Mouse (Mus musculus) kidney, postnatal 25 days (tissue): ENCODE data around the gene Rasgrp4.

Experiments
- DNase-seq, 2 experiments: peaks; one replicate each; pipeline ENCODE4 v3.0.0; 2021; ENCODE audit warnings: mixed read lengths in 2 of 2

Rasgrp4 gene

GRCm38 (mm10) chr7:29148771-29149170, 14.1 kb downstream of the Rasgrp4 start:
- peak; percentile 38 to 73 for DNase-seq

GRCm38 (mm10) chr7:29151486-29151885, 16.8 kb downstream of the Rasgrp4 start:
- no peak for DNase-seq

- DNase-seq: no peak
Measured at GRCm38 (mm10) chr7:29154018-29154720, 19.5 kb downstream of the Rasgrp4 start.

DNA sequence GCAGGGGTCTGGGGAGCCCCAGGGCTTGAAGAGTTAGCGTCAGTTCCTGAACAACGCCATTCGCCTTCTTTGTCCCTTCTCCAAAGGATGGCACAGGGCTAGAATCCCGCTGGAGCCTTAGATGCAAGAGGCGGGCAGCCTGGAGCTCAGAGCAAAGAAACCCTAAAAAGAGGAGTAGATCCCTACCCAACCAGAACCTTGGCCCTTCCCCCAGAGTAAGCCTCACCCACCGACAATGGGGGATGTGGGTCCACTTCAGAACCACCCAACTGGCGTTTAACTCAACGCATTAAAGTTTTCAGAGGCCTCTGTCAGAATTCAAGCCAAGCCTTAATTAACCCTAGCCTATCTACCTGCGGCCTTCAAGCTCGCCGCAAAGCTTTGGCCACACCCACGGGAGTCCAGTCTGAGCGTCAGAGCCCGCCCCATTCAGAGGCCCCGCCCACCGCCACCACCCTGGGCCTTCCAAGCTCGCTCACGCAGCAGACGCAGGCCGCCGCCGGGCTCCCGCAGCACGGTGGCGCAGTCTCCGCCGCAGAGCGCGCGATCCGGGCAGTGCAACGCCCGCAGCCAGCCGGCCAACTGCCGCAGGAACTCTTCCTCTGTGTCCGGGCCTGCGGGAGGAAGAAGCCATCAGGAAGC, 20.7 kb downstream of the Rasgrp4 start:
- peak; percentile 94 to 96 for DNase-seq

- peak; percentile 91 to 95 for DNase-seq
Measured at GRCm38 (mm10) chr7:29155838-29156782, 21.5 kb downstream of the Rasgrp4 start, which contains the start of gene Fam98c. Fam98c (minus strand) TSS chr7:29156234.

DNA sequence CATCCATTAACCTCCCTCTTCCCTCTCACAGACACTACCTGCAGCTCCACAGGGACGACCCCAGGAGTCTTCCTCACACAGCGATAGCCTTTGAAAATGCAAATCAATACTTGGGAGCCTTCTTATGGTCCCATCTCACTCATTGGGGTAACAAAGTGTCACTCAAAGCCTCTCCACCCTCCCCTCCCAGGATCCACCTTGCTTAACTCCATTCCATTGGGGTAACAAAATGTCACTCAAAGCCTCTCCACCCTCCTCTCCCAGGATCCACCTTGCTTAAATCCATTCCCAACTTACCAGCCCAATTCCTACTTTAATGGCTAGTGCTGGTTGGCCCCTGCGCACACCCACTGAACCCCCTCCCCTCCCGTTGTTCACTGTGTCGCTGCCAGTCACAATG, 23.6 kb downstream of the Rasgrp4 start:
- DNase-seq: no peak

DNA sequence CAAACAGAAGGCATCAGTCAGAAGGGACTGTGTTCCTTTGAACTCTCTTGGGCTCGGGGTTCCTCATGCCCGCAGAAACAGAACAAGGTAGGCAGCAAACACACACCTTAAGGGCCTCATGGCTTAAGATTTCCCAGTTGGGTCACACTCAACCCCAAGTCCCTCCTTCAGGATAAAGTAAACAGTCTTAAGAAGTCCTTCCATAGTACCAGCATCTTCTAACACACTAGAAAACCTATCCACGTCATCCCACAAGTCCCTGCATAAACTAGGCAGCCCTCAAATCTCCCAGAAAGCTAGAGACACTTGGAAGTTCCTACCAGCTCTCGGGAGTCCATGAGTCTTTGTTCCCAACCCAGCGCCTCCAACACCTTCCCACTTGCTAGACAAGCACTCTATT, 27.6 kb downstream of the Rasgrp4 start:
- DNase-seq: no peak

DNA sequence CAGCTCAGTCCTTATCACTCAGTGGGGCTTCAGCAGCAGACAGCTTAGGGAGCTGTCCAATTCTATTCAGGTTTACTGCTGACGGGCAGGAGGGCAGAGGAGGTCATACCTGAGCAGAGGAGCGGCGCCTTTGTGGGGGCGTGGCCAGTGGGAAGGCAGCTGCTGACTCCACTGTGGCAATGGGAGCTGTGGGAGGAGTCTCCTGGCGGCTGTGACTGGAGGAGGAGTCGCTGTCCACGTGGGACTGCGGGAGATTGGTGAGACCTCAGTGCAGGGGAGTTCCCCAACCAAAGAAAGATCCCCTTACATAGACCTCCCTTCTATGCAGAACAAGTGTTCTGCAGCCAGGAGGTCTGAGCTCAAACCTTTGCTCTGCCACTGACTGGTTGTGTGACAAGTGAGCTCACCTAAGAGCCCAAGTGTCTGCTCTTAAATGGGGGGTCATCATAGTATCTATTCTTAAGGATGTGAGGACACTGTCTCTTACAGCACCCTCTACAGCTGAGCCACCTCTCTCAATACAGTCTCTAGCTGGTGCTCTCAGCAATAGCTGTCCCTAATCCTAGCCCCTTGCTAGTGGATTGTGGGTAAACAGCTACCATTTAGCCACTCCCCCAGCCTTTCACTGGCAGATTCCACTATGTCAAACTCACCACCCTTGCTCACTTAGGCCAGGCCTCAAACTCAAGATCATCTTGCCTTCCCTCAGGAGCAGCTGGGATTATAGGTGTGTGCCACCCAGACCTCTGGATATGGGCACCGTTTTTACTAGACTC, 28.3 kb downstream of the Rasgrp4 start:
- peak; percentile 81 to 91 for DNase-seq

GRCm38 (mm10) chr7:29167656-29168055, 33.0 kb downstream of the Rasgrp4 start:
- DNase-seq: no peak

DNA sequence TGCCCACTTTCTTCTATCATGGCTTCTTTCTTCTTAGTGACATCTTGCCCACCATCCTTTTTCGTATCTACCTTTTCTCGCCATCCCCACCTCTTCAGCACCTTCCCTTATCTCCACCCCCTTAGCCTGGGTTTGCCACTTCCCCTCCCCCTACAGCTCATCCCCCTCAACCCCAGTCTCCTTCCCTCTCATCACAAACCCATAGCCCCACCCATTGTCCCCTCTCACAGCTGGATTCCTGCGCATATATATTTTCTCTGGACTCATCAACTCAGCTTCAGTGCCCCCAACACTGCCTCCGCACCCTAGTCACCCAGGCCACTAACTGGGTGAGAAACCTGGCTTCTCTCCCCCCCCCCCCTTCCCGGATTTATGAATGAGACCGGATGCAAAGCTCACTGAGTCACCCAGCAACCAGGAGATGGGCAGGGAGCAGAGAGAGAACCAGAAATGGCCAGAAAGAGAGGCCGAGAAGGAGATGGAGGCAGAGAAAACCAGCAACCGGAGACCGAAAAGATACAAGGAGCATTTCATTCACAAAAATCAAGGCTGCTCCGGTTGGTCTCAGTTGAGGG, 33.6 kb downstream of the Rasgrp4 start:
- no peak for DNase-seq

DNA sequence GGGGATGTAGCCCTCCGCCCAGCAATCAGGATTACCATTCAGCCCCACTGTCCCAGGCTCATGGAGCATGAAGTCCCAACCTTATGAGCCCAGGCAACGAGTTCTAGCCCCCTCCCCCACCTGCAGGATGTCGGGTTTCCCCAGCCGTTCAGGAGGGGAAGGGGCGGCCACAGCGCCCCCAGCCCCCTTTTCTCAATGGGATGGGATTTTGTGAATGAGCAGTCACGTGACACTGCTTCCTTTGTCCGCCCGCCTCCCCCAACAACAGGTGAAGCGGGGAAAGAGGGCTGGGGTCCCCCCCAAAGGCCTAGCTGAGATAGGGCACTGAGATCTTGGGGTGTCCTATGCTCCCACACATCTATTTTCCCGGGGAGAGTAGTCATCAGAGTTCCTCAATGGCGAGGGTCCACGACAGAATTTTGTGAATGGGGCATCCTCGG, 34.2 kb downstream of the Rasgrp4 start:
- no peak for DNase-seq

GRCm38 (mm10) chr7:29169231-29170065, 34.8 kb downstream of the Rasgrp4 start:
- peak; percentile 83 to 90 for DNase-seq

- DNase-seq: peak; percentile 92 to 94
Measured at GRCm38 (mm10) chr7:29170066-29170754, 35.6 kb downstream of the Rasgrp4 start, which contains the start of the genes Ggn and Spred3. Ggn (plus strand) TSS chr7:29170210. Spred3 (minus strand) TSS chr7:29170411.

GRCm38 (mm10) chr7:29170755-29171561, 36.3 kb downstream of the Rasgrp4 start:
- no peak for DNase-seq

DNA sequence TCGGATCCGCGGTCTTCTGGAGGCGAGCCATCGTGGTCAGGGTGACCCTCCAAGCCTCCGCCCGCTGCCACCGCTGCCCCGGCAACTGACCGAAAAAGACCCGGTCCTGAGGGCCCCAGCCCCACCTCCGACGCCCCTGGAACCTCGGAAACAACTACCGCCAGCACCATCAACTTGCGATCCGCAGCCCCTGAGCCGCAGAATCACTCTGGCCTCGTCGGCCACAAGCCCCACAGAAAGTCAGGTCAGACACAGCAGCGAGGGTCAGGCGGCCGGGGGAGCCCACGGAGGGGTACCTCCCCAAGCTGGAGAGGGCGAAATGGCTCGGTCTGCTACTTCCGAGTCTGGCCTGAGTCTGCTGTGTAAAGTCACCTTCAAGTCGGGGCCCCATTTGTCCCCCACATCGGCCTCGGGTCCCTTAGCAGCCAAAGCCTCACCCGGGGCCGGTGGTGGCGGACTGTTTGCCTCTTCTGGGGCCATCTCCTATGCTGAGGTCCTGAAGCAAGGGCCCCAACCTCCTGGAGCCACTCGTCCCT, 37.0 kb downstream of the Rasgrp4 start:
- no peak for DNase-seq

DNA sequence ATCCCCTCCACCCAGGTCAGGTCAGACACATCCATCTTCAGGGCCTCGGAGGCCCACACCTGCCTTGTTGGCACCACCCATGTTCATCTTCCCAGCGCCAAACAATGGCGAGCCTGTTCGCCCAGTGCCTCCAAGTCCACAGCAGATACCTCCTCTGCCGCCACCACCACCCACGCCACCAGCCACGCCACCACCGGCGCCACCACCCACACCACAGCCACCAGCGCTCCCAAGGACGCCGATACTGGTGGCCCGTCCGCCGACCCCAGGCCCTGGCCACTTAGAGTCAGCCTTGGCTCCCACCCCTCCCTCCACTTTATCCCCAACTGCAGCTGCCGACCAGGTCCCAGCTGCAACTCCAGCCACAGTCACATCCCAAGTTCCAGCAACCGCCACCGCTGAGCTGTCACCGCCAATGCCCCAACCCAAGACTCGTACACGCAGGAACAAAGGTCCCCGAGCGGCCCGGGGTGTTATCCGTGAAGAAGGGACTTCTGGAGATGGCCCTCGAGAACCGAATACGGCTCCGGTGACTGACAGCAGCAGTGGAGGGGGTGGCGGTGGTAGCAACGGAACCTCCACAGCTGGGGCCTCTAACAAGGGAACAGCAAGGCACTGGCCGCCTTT, 37.9 kb downstream of the Rasgrp4 start:
- no peak for DNase-seq

GRCm38 (mm10) chr7:29178106-29178505, 43.5 kb downstream of the Rasgrp4 start:
- DNase-seq: peak in 1 of 2 experiments; percentile 49

GRCm38 (mm10) chr7:29179323-29179722, 44.7 kb downstream of the Rasgrp4 start:
- no peak for DNase-seq
